In genomic region chr9:31925830-31926624, GRCm38 (mm10) we compare ENCODE assay signal across 8 mouse cellular contexts. TPM values are rescaled to one million over a fixed set of nuclear protein-coding genes. Genes with fewer than 3 reads are reported as not detected.
DNase-seq lines count a peak whose midpoint lies in the region; ATAC-seq and TF ChIP-seq lines count a peak whose summit lies in the region.

No protein-coding gene starts in this region.

- no peaks in the 10 kb centered on the region for H3K36me3 ChIP-seq in embryonic facial prominence, embryonic 15.5 days
- H3K36me3 ChIP-seq in heart, embryonic 10.5 days: no peaks in the 10 kb centered on the region
- H3K36me3 ChIP-seq in kidney, embryonic 14.5 days (ENCODE audit: control insufficient read depth, insufficient read depth, low read length): no peaks in the 10 kb centered on the region
- H3K36me3 ChIP-seq in limb, embryonic 15.5 days: no peaks in the 10 kb centered on the region
- H3K36me3 ChIP-seq in myocyte (ENCODE audit: control insufficient read depth, insufficient read depth): no peaks in the 10 kb centered on the region

- H3K9me3 ChIP-seq in embryonic facial prominence, embryonic 15.5 days (replicated peaks): no peaks in the 10 kb centered on the region
- H3K9me3 ChIP-seq in heart, embryonic 10.5 days: no peaks in the 10 kb centered on the region
- H3K9me3 ChIP-seq in kidney, embryonic 14.5 days (ENCODE audit: control insufficient read depth, low read length): no peaks in the 10 kb centered on the region
- H3K9me3 ChIP-seq in limb, embryonic 15.5 days: no peaks in the 10 kb centered on the region

- 18% methylated on average over 22 of the region's 22 CpGs for WGBS in embryonic facial prominence, embryonic 15.5 days
- whole genome bisulfite sequencing in heart, embryonic 10.5 days: 18% methylated on average over 22 of the region's 22 CpGs
- 17% methylated on average over 22 of the region's 22 CpGs for WGBS in kidney, embryonic 14.5 days
- WGBS in limb, embryonic 15.5 days: 16% methylated on average over 22 of the region's 22 CpGs

- peak overlapping the region; percentile 35; the same call in 1 of the 2 replicates for H3K27ac ChIP-seq in embryonic facial prominence, embryonic 15.5 days (replicated peaks)
- no peak overlapping the region for H3K27ac ChIP-seq in heart, embryonic 10.5 days
- H3K27ac ChIP-seq in kidney, embryonic 14.5 days (ENCODE audit: low read depth, low read length): no peak overlapping the region
- H3K27ac ChIP-seq in limb, embryonic 15.5 days: no peak overlapping the region

- H3ac ChIP-seq in myocyte (ENCODE audit: control insufficient read depth, insufficient read length): no peak overlapping the region

- no peaks in the 10 kb centered on the region for H3K79me2 ChIP-seq in myocyte (ENCODE audit: control insufficient read depth, insufficient read depth)

- peak overlapping the region; percentile 42 for H3K4me2 ChIP-seq in embryonic facial prominence, embryonic 15.5 days (replicated peaks)
- no peak overlapping the region for H3K4me2 ChIP-seq in kidney, embryonic 14.5 days (replicated peaks; ENCODE audit: low read depth, low read length)
- H3K4me2 ChIP-seq in limb, embryonic 15.5 days: peak overlapping the region; percentile 30; the same call in 1 of the 2 replicates
- H3K4me2 ChIP-seq in myocyte (ENCODE audit: low read depth): peak overlapping the region; percentile 47

- no peak overlapping the region for H3K4me3 ChIP-seq in embryonic facial prominence, embryonic 15.5 days (replicated peaks)
- H3K4me3 ChIP-seq in heart, embryonic 10.5 days: 0 out of 2 replicates have a peak overlapping the region, but pooled peaks have one; percentile 27
- no peak overlapping the region for H3K4me3 ChIP-seq in kidney, embryonic 14.5 days (ENCODE audit: low read length)
- H3K4me3 ChIP-seq in limb, embryonic 15.5 days: no peak overlapping the region
- H3K4me3 ChIP-seq in myocyte: no peak overlapping the region

- peaks cover 15% of the 10 kb centered on the region for H3K4me1 ChIP-seq in embryonic facial prominence, embryonic 15.5 days
- no peaks in the 10 kb centered on the region for H3K4me1 ChIP-seq in heart, embryonic 10.5 days
- no peaks in the 10 kb centered on the region for H3K4me1 ChIP-seq in kidney, embryonic 14.5 days (ENCODE audit: control insufficient read depth, insufficient read depth, low read length)
- peaks cover 9% of the 10 kb centered on the region for H3K4me1 ChIP-seq in limb, embryonic 15.5 days

- peak; percentile 26; the same call in 1 of the 2 replicates for ATAC-seq in embryonic facial prominence, embryonic 15.5 days (ENCODE audit: insufficient number of reproducible peaks, low FRiP score, low TSS enrichment, low read depth)
- peak; percentile 81 for ATAC-seq in kidney, embryonic 14.5 days (ENCODE audit: low FRiP score, low TSS enrichment)
- 0 out of 2 replicates have a peak, but pooled peaks have one; percentile 61 for ATAC-seq in limb, embryonic 15.5 days (ENCODE audit: insufficient number of reproducible peaks, low FRiP score, low TSS enrichment, low read depth)

- H3K9ac ChIP-seq in embryonic facial prominence, embryonic 15.5 days: no peak overlapping the region
- no peak overlapping the region for H3K9ac ChIP-seq in kidney, embryonic 14.5 days (ENCODE audit: low read depth, low read length)
- H3K9ac ChIP-seq in limb, embryonic 15.5 days: no peak overlapping the region

- 0 out of 2 replicates have a peak, but pooled peaks cover 3% of the 10 kb centered on the region for H3K27me3 ChIP-seq in embryonic facial prominence, embryonic 15.5 days
- peaks cover 2% of the 10 kb centered on the region; the same call in 1 of the 2 replicates for H3K27me3 ChIP-seq in heart, embryonic 10.5 days (ENCODE audit: insufficient read depth, poor library complexity, severe bottlenecking)
- H3K27me3 ChIP-seq in kidney, embryonic 14.5 days (ENCODE audit: control insufficient read depth, insufficient read depth, low read length): no peaks in the 10 kb centered on the region
- no peaks in the 10 kb centered on the region; the same call in 1 of the 2 replicates for H3K27me3 ChIP-seq in limb, embryonic 15.5 days
- H3K27me3 ChIP-seq in myocyte (ENCODE audit: control insufficient read depth, insufficient read depth, insufficient read length): peaks cover 10% of the 10 kb centered on the region

- peak; percentile 83 for DNase-seq in 3T3-L1 (ENCODE audit: low read depth, low spot score)
- peak; percentile 87 to 88 for DNase-seq in adrenal gland, postnatal 36 days
- peak; percentile 91 for DNase-seq in heart, embryonic 10.5 days (ENCODE audit: low spot score)
- DNase-seq in spleen, postnatal 4 days (ENCODE audit: low spot score in 2 of 2): peak; percentile 57 to 87

- no peak for TF ChIP-seq POLR2A in myocyte (IDR thresholded peaks at IDR 0.05; ENCODE audit: insufficient read length, low read depth)

TF ChIP-seq in myocyte, 11 proteins besides CTCF, POLR2A, EP300 and RAD21:
- TF ChIP-seq POLR2AphosphoS2 (IDR thresholded peaks at IDR 0.05; ENCODE audit: insufficient read length, low read depth): no peak
- TF ChIP-seq TCF3 (IDR thresholded peaks at IDR 0.05; ENCODE audit: insufficient read length, low read depth): no peak
- TF ChIP-seq E2F4 (IDR thresholded peaks at IDR 0.05; ENCODE audit: insufficient read depth): no peak
- no peak for TF ChIP-seq CEBPB (IDR thresholded peaks at IDR 0.05; ENCODE audit: insufficient read depth, poor library complexity, severe bottlenecking)
- TF ChIP-seq MYOD1 (IDR thresholded peaks at IDR 0.05; ENCODE audit: control insufficient read depth in 1 of 3, insufficient read length in 2 of 3, low read depth in 2 of 3): no peak
- no peak for TF ChIP-seq MYOG (IDR thresholded peaks at IDR 0.05; ENCODE audit: control insufficient read depth in 1 of 3, insufficient read depth in 1 of 3, insufficient read length in 2 of 3, low read depth in 2 of 3)
- TF ChIP-seq MAX (IDR thresholded peaks at IDR 0.05; ENCODE audit: low read depth): no peak
- TF ChIP-seq TCF12 (IDR thresholded peaks at IDR 0.05; ENCODE audit: insufficient read depth, poor library complexity, severe bottlenecking): no peak
- no peak for TF ChIP-seq SRF (IDR thresholded peaks at IDR 0.05; ENCODE audit: control insufficient read depth, insufficient read length, low read depth)
- TF ChIP-seq REST (IDR thresholded peaks at IDR 0.05; ENCODE audit: insufficient read depth, insufficient read length): no peak
- TF ChIP-seq USF1 (IDR thresholded peaks at IDR 0.05; ENCODE audit: low read depth): no peak

RNA-seq across cellular contexts. Expression of gene Barx2, which starts 12.8 kb away (rescaled TPM):
- total RNA-seq in adrenal gland, postnatal 36 days (2021): not detected
- polyA plus RNA-seq in embryonic facial prominence, embryonic 15.5 days (2015; fragmentation: Nextera tagmentation; extraction: Ambion mirVana): 5.6 and 8.3 TPM in 2 replicates
- 0.21 and 0.26 TPM in 2 replicates for polyA plus RNA-seq in heart, embryonic 10.5 days (2016; fragmentation: Nextera tagmentation; extraction: Ambion mirVana)
- polyA plus RNA-seq in kidney, embryonic 14.5 days (2014; fragmentation: Nextera tagmentation; extraction: Ambion mirVana): not detected in 2 replicates
- polyA plus RNA-seq in limb, embryonic 15.5 days (2015; fragmentation: Nextera tagmentation; extraction: Ambion mirVana): 5.6 and 6.1 TPM in 2 replicates
- 0.05 TPM for polyA plus RNA-seq in myocyte (2012; fragmentation: generic; extraction: Trizol)

Comparison
In these comparisons a context has a peak if more than half of its experiments do, and no peak if none do; other contexts are left out.
1. ATAC-seq: peak in every context shown above with its lines; median percentile 81 in kidney, embryonic 14.5 days; 61 in limb, embryonic 15.5 days; 26 in embryonic facial prominence, embryonic 15.5 days.